Mouse (Mus musculus) hematopoietic multipotent progenitor cell, adult 10-12 weeks (in vitro differentiated cells): Measurements from ENCODE around the gene Ddc. TPM values are rescaled to one million over a fixed set of nuclear protein-coding genes. Genes with fewer than 3 reads are reported as not detected.

ENCODE experiments used
- polyA plus RNA-seq: library from polyadenylated mRNA; stranded (reverse); fragments of >175 nt; gene quantifications from 2 replicates; pipeline ENCODE4 v1.2.3, GENCODE M21; 2012; ENCODE audit warnings: low replicate concordance

Ddc gene
- polyA plus RNA-seq, result 0.79 TPM in 1 of 2 replicates, not detected in the other

DNA sequence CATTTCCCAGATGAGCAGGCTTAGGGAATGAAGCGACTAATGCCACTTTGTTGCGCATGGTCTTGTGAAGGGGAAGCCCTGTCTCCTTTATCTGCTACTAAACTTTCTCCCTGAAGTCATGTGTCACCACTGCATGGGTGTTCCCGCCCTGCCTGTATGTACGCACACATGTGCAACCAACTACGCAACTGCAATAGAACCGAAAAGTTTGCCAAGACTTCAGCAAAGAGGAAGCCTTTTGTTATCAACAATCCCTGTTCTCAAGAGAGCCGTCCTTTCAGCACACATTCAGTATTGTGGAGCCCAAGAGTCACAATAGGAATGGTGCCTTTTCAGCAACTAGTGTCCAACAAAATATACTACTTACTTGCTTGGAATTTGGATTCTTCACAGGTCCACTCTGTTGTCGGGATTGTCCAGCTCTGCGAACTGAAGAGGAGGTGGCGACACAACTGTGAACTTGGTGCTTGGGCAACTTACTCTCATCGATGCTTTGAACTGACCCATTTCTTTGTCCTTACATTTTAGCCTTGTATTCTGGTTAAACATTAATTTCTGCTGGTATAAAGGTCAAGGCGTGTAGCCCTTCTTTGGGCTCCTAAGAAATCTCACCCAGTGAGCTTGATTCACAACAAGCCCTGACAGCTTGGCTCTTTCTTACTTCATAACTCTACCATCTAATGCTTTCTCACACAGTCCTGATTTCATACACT lies at the start of gene Ddc:
TSS of gene Ddc (minus strand) at position 500 of the 713 bp plus-strand sequence.

DNA sequence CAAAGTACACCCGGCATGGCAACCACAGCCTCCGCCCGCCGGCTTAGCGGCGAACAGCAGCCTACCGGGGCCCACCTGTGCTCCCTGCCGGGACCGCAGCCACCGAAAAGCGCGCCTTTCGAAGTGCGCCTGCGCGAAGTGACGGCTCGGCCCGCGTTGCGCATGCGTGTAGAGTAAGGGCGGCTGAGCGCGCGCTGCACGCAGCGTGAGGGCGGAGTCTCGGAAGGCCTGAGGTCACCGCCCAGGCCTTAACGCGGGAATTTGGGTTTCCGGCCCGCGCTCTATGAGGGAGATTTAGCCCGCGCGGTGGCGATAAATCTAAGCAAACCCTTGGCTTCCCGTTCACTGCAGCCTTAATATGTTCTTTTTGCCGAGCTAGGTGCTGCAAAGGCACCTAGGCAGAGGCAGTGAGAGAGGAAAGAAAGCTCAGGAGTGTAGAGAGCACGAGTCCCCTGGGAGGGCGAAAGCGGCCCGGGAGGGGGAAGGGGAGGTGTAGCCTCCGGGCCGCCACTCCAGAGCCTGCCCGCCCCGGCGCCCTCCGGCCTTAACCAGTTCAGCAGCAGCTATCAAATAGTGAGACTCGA lies 89.0 kb downstream of the Ddc start, which contains the start of gene Fignl1:
TSS of gene Fignl1 (minus strand) at position 143 of the 584 bp plus-strand sequence.

Other genes starting within 250 kb of the Ddc start
- 435 and 1,006 TPM in 2 replicates for gene Ikzf1, start 213.1 kb downstream of the Ddc start, polyA plus RNA-seq
- gene Fignl1, start 89.2 kb downstream of the Ddc start, polyA plus RNA-seq, result 0.04 and 0.73 TPM in 2 replicates
- gene Grb10, start 140.5 kb upstream of the Ddc start, polyA plus RNA-seq, result 0.15 and 5.4 TPM in 2 replicates